Mouse (Mus musculus): Measurements from ENCODE around the gene Gm49342.

- no peak for TF ChIP-seq CTCF (conservative IDR thresholded peaks at IDR 0.05; ENCODE audit: insufficient read depth, insufficient read length, low read depth, low read length)
- TF ChIP-seq POLR2A (IDR thresholded peaks at IDR 0.05; ENCODE audit: low read depth, low read length), result no peak
These were observed 48.9 kb upstream of the Gm49342 start for GRCm38 (mm10) chr14:50895407-50895806.

Measured in kidney, adult 2 months (tissue).